Comparison of ENCODE assay signal across 25 mouse cellular contexts in the genomic region with DNA sequence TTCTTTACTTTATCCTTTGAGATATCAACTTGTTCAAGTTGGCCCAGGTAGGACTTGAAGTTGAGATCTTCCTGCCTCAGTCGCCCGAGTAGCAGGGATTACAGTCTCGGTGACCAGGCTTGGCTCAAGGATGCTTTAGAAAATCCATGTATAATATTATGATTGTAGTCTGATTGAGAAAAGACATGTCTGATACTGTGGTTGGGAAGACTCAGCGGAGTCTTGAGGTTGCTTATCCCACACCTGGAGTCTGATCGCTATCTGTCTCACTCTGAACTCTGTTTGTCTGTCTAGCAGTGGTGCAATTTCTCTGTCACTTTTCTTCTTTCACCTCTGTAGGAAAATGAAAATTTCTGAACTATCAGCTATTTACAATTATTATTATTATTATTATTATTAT.
"Had no signal": no experiment of that assay in that cellular context is flagged by ENCODE, and none has a peak within 500 bp of the region (broad histone marks: within the 10 kb centered on the region; RNA-seq: fewer than 3 reads in every experiment).

No protein-coding gene starts in this region.

- H3K27ac ChIP-seq: embryonic facial prominence, embryonic 10.5 days; embryonic facial prominence, embryonic 12.5 days; embryonic facial prominence, embryonic 13.5 days; embryonic facial prominence, embryonic 15.5 days; forebrain, embryonic 10.5 days; forebrain, embryonic 12.5 days; forebrain, embryonic 13.5 days; forebrain, embryonic 15.5 days; gastrocnemius, adult 2 months had no signal

- H3K27me3 ChIP-seq: embryonic facial prominence, embryonic 12.5 days; embryonic facial prominence, embryonic 13.5 days; embryonic facial prominence, embryonic 15.5 days; forebrain, embryonic 12.5 days; forebrain, embryonic 13.5 days; forebrain, embryonic 15.5 days had no signal

- H3K4me3 ChIP-seq: embryonic facial prominence, embryonic 10.5 days; embryonic facial prominence, embryonic 12.5 days; embryonic facial prominence, embryonic 13.5 days; embryonic facial prominence, embryonic 15.5 days; erythroblast, embryonic 14.5 days; forebrain, embryonic 10.5 days; forebrain, embryonic 12.5 days; forebrain, embryonic 13.5 days; forebrain, embryonic 15.5 days; gastrocnemius, adult 2 months had no signal

- H3K4me1 ChIP-seq: embryonic facial prominence, embryonic 10.5 days; embryonic facial prominence, embryonic 12.5 days; embryonic facial prominence, embryonic 13.5 days; embryonic facial prominence, embryonic 15.5 days; forebrain, embryonic 10.5 days; forebrain, embryonic 12.5 days; forebrain, embryonic 13.5 days; forebrain, embryonic 15.5 days had no signal

- H3K9me3 ChIP-seq: embryonic facial prominence, embryonic 13.5 days; embryonic facial prominence, embryonic 15.5 days; forebrain, embryonic 12.5 days; forebrain, embryonic 15.5 days had no signal

- DNase-seq: cerebellum, adult 2 months; cerebellum, adult 8-10 months; cerebellum, adult 9-10 months; cerebellum, adult 9-11 months; cerebellum, postnatal 10 days; cerebellum, postnatal 14 days; cerebellum, postnatal 25 days; cerebellum, postnatal 36 days; embryo, embryonic 11 days; forebrain, postnatal 0 days; gastrocnemius, adult 2 months; gastrocnemius, postnatal 10 days; gastrocnemius, postnatal 14 days; gastrocnemius, postnatal 36 days; heart, adult 11 months; heart, adult 18-20 months had no signal

- H3K36me3 ChIP-seq: embryonic facial prominence, embryonic 10.5 days; embryonic facial prominence, embryonic 12.5 days; embryonic facial prominence, embryonic 13.5 days; embryonic facial prominence, embryonic 15.5 days; forebrain, embryonic 10.5 days; forebrain, embryonic 12.5 days; forebrain, embryonic 15.5 days had no signal
